Mouse (Mus musculus) heart, embryonic 16.5 days (tissue): ENCODE measurements around the gene Megf9. TPM values are rescaled to one million over a fixed set of nuclear protein-coding genes. Genes with fewer than 3 reads are reported as not detected.

Source experiments
- ATAC-seq: fragments of 200-750 bp; cut with Nextera tagmentation; replicated peaks from 2 replicates; pipeline ENCODE4 v1.8.0; 2017; ENCODE audit warnings: moderate number of reproducible peaks; ENCODE audit not compliant: insufficient read depth, low FRiP score; ENCODE audit errors: extremely low read depth
- H3K27ac ChIP-seq: fragments of 300-500 bp; sonication (generic); 2 replicates; pipeline ENCODE4 v1.5.1; 2014; ENCODE audit warnings: mild to moderate bottlenecking, low read length, control low read depth, moderate library complexity
- H3K27me3 ChIP-seq: fragments of 300-500 bp; sonication (generic); 2 replicates; pipeline ENCODE4 v1.6.1; 2014; ENCODE audit warnings: low read length, mixed read lengths; ENCODE audit not compliant: control insufficient read depth, insufficient read depth
- H3K36me3 ChIP-seq: fragments of 300-500 bp; sonication (generic); 2 replicates; pipeline ENCODE4 v1.6.1; 2014; ENCODE audit not compliant: control insufficient read depth, insufficient read depth
- H3K4me1 ChIP-seq: fragments of 300-500 bp; sonication (generic); 2 replicates; pipeline ENCODE4 v1.6.1; 2014; ENCODE audit warnings: low read length, mixed read lengths; ENCODE audit not compliant: control insufficient read depth, insufficient read depth
- H3K4me2 ChIP-seq: fragments of 300-500 bp; sonication (generic); 2 replicates; pipeline ENCODE4 v1.6.1; 2014; ENCODE audit warnings: low read depth, mild to moderate bottlenecking, control low read depth, low read length
- H3K4me3 ChIP-seq: fragments of 300-500 bp; sonication (generic); 2 replicates; pipeline ENCODE4 v1.5.1; 2014; ENCODE audit warnings: mild to moderate bottlenecking, control low read depth, low read length
- H3K9ac ChIP-seq: fragments of 300-500 bp; sonication (generic); 2 replicates; pipeline ENCODE4 v1.6.1; 2014; ENCODE audit warnings: low read length, control low read depth
- H3K9me3 ChIP-seq: fragments of 300-500 bp; sonication (generic); replicated peaks from 2 replicates; pipeline ENCODE4 v1.6.1; 2016; ENCODE audit warnings: low read length; ENCODE audit not compliant: control insufficient read depth
- WGBS: fragments of 180-500 bp; shearing (Covaris S2); extraction: QIAGEN DNeasy Blood & Tissue Kit; methylation state at CpG from one replicate; pipeline ENCODE4 v1.1.7; 2014; 5-methylcytosine and 5-hydroxymethylcytosine counted together
- polyA plus RNA-seq: library from polyadenylated mRNA; unstranded; fragments of >200 nt; fragmentation: Nextera tagmentation; extraction: Ambion mirVana; gene quantifications from 2 replicates; pipeline ENCODE4 v1.2.1, GENCODE M21; 2015

Gene Megf9
- polyA plus RNA-seq, 1 experiment from 2014 or later, result 3.8 TPM

GRCm38 (mm10) chr4:70545869-70546542, 11.2 kb upstream of the Megf9 start:
- ATAC-seq, result no peak
- Histone ChIP-seq H3K4me2 (no peak overlapping the region), H3K9me3 (no peaks in the 10 kb centered on the region), H3K27ac (no peak overlapping the region), H3K27me3 (no peaks in the 10 kb centered on the region), H3K4me1 (peaks cover 4% of the 10 kb centered on the region), H3K4me3 (no peak overlapping the region), H3K9ac (no peak overlapping the region), H3K36me3 (no peaks in the 10 kb centered on the region)
- 50% methylated on average over 2 of the region's 2 CpGs for WGBS

DNA sequence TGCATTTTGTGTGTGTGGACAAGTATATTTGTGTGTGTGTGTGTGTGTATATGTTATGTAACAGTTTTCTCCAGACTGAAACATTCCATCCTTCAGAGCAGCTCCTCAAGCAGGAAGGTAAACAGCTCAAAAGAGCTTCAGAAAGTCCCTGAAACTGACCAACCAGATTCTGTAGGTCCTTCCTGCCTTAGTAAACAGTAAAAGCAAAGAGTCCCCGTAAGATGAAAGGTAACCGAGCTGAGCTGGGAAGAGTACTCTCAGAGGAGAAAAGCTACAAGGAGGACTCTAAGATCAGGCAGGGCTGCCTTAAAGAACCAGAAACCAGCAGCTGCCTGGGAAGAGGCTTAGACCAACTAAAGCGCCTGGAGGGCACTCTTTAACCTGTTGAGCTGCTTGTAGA, 9.6 kb upstream of the Megf9 start:
- H3K4me3 ChIP-seq, result no peak overlapping the region
- H3K36me3 ChIP-seq, result no peaks in the 10 kb centered on the region
- 73% methylated on average over 3 of the region's 3 CpGs for WGBS
- H3K9ac ChIP-seq, result no peak overlapping the region
- no peaks in the 10 kb centered on the region for H3K9me3 ChIP-seq
- no peaks in the 10 kb centered on the region for H3K27me3 ChIP-seq
- no peak overlapping the region for H3K4me2 ChIP-seq
- no peak for ATAC-seq
- no peak overlapping the region for H3K27ac ChIP-seq
- peaks cover 4% of the 10 kb centered on the region for H3K4me1 ChIP-seq

DNA sequence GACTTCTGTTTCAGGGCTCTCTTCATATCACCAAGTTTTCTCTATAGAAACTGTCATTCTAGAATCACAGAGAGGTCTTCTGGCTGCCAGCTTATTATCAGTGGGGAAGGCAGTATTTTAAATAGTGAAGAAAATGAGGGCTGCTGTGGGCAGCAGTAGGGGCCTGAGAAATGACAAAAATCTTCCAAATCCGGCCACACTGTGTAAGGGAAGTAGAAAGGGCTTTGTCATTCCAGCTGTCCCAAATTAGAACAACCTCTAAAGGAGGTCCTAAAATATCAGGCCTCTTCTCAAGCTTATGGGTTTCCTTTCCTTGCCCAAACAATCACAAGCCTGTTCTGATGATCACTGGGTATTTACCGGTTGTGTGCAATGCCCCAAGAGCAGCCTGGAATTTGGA, 7.6 kb upstream of the Megf9 start:
- Histone ChIP-seq H3K27me3 (no peaks in the 10 kb centered on the region), H3K9ac (no peak overlapping the region), H3K4me2 (no peak overlapping the region), H3K36me3 (no peaks in the 10 kb centered on the region), H3K9me3 (no peaks in the 10 kb centered on the region), H3K27ac (no peak overlapping the region), H3K4me3 (no peak overlapping the region), H3K4me1 (peaks cover 2% of the 10 kb centered on the region; the same call in 1 of the 2 replicates)
- ATAC-seq, result no peak
- 35% methylated on average over 2 of the region's 2 CpGs for WGBS

DNA sequence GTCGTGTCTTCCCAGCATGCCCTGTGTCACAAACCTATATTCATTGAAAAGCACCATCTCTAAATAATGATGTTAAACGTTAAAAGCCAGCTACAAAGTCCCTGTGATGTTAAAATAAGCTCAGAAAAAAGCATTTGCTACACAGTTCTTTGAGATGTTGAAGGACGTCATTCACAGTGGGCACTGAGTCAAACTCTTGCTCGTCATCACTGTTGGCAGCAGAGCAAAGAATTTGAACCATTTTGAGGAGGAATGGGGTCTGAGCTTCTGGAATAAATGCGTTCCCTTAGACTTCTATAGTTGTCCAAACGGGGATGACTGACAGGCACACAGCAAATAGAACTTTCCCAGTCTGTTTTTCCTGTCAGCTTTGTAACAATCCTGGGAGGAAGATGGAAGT, 5.9 kb upstream of the Megf9 start:
- H3K27me3 ChIP-seq, result no peaks in the 10 kb centered on the region
- H3K36me3 ChIP-seq, result no peaks in the 10 kb centered on the region
- peaks cover 6% of the 10 kb centered on the region for H3K4me1 ChIP-seq
- no peak overlapping the region for H3K4me3 ChIP-seq
- WGBS, result 52% methylated on average over 6 of the region's 6 CpGs
- H3K27ac ChIP-seq, result no peak overlapping the region
- no peak for ATAC-seq
- no peak overlapping the region for H3K9ac ChIP-seq
- H3K4me2 ChIP-seq, result no peak overlapping the region
- no peaks in the 10 kb centered on the region for H3K9me3 ChIP-seq

- H3K4me1 ChIP-seq, result peaks cover 15% of the 10 kb centered on the region
- H3K27me3 ChIP-seq, result no peaks in the 10 kb centered on the region
- 52% methylated on average over 2 of the region's 2 CpGs for WGBS
- H3K9me3 ChIP-seq, result no peaks in the 10 kb centered on the region
- no peaks in the 10 kb centered on the region for H3K36me3 ChIP-seq
- H3K9ac ChIP-seq, result no peak overlapping the region
- no peak overlapping the region for H3K4me3 ChIP-seq
- no peak overlapping the region for H3K27ac ChIP-seq
- no peak for ATAC-seq
- no peak overlapping the region for H3K4me2 ChIP-seq
Observed at GRCm38 (mm10) chr4:70536661-70537580, 2.1 kb upstream of the Megf9 start.

GRCm38 (mm10) chr4:70535711-70536311, 1.0 kb upstream of the Megf9 start:
- Histone ChIP-seq H3K27ac (peak overlapping the region; percentile 92), H3K36me3 (no peaks in the 10 kb centered on the region), H3K4me3 (peak overlapping the region; percentile 88), H3K9me3 (no peaks in the 10 kb centered on the region), H3K4me1 (peaks cover 15% of the 10 kb centered on the region), H3K9ac (peak overlapping the region; percentile 93), H3K4me2 (peak overlapping the region; percentile 81), H3K27me3 (no peaks in the 10 kb centered on the region)
- 14% methylated on average over 7 of the region's 7 CpGs for WGBS
- ATAC-seq, result 0 out of 2 replicates have a peak, but pooled peaks have one; percentile 3

DNA sequence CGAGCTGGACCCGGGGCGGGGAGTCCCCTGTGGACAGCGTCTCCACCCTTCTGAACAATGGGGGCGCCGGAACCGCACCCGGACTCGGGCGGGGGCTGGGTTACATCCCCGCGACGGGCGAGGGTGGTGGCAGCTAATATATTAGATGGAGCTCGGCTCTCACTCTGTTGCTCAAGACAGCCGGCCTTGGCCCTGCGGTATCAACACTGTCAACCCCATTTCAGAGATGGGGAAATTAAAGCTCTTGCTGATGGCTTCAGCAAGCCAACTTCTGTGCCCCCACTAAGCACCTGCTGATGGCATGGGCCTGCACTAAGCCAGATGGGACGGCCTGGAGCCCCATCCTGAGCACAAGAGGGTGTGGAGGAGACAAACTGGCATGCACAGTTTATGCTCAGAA, 494 bp upstream of the Megf9 start:
- 0% methylated on average over 18 of the region's 18 CpGs for WGBS
- H3K36me3 ChIP-seq, result no peaks in the 10 kb centered on the region
- peak overlapping the region; percentile 88 for H3K4me3 ChIP-seq
- H3K27ac ChIP-seq, result peak overlapping the region; percentile 92
- peak; percentile 42 for ATAC-seq
- no peaks in the 10 kb centered on the region for H3K9me3 ChIP-seq
- H3K4me2 ChIP-seq, result peak overlapping the region; percentile 81
- H3K4me1 ChIP-seq, result peaks cover 15% of the 10 kb centered on the region
- H3K27me3 ChIP-seq, result no peaks in the 10 kb centered on the region
- H3K9ac ChIP-seq, result peak overlapping the region; percentile 93

DNA sequence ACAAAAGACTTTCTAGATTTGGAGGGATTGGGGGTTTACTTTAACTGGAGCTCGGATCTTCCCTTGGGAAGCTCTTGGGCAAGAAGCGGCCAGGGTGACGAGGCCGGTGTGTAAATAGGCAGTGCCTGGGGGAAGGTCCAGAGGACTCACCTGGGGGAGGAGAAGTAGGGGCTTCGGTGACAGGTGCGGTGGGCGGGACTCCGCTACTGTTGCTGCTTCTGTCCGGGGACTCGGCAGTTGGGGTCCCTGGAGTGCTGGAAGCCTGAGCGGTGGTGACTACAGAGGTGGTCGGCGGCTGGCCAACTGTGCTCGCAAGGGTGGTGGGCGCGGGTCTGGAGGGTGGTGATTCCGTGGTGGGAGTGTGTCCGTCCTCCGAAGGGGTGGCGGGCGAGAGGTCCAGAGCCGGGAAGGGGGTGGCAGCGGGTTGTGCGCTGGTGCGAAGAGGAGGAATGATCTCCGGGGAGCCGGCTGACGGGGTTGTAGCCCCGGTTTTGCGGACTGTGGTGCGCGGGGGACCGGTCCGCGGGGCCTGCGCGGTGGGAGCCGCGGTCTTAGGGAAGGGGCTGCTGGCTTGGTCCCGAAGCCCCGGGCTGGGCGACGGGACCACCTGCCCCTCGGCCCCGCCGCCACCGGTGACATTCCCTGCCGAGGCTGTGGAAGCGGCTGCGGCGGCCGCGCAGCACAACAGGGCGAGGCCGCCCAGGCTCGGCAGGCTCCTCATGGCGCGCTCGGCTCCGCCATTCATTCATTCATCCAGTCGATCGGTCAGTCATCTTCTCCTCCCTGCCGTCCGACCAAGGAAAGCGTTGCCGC, 511 bp downstream of the Megf9 start:
- H3K27me3 ChIP-seq, result no peaks in the 10 kb centered on the region
- peak; percentile 8 for ATAC-seq
- 1% methylated on average over 56 of the region's 66 CpGs for WGBS
- peak overlapping the region; percentile 98 for H3K4me2 ChIP-seq
- peak overlapping the region; percentile 88 for H3K9ac ChIP-seq
- H3K9me3 ChIP-seq, result no peaks in the 10 kb centered on the region
- peak overlapping the region; percentile 10; the same call in 1 of the 2 replicates for H3K27ac ChIP-seq
- no peaks in the 10 kb centered on the region for H3K36me3 ChIP-seq
- H3K4me1 ChIP-seq, result peaks cover 15% of the 10 kb centered on the region
- peak overlapping the region; percentile 88 for H3K4me3 ChIP-seq
